Mouse (Mus musculus) myocyte (in vitro differentiated cells): ENCODE results near the gene Dnah6. TPM values are rescaled to one million over a fixed set of nuclear protein-coding genes. Genes with fewer than 3 reads are reported as not detected.

Experiments
- H3K27me3 ChIP-seq: one replicate; pipeline ENCODE4 v1.6.1; 2011; ENCODE audit not compliant: control insufficient read depth, insufficient read depth, insufficient read length
- H3K36me3 ChIP-seq: one replicate; pipeline ENCODE4 v1.6.1; 2011; ENCODE audit not compliant: control insufficient read depth, insufficient read depth
- H3K4me2 ChIP-seq: one replicate; pipeline ENCODE4 v1.6.1; 2011; ENCODE audit warnings: low read depth, control low read depth
- H3K4me3 ChIP-seq: one replicate; pipeline ENCODE4 v1.5.1; 2011; ENCODE audit warnings: mild to moderate bottlenecking, control low read depth, moderate library complexity
- H3K79me2 ChIP-seq: one replicate; pipeline ENCODE4 v1.6.1; 2011; ENCODE audit not compliant: control insufficient read depth, insufficient read depth
- H3ac ChIP-seq: one replicate; pipeline ENCODE4 v1.6.1; 2011; ENCODE audit not compliant: control insufficient read depth, insufficient read length
- CEBPB ChIP-seq: IDR thresholded peaks from 2 replicates; pipeline ENCODE4 v1.6.1; 2011; ENCODE audit warnings: mild to moderate bottlenecking, moderate library complexity; ENCODE audit not compliant: poor library complexity, insufficient read depth, severe bottlenecking
- E2F4 ChIP-seq: IDR thresholded peaks from one replicate; pipeline ENCODE4 v1.6.1; 2011; ENCODE audit warnings: mild to moderate bottlenecking, control low read depth, moderate library complexity; ENCODE audit not compliant: insufficient read depth
- MAX ChIP-seq: IDR thresholded peaks from one replicate; pipeline ENCODE4 v1.6.1; 2011; ENCODE audit warnings: low read depth, mild to moderate bottlenecking, control low read depth
- MYOD1 ChIP-seq, 3 experiments: IDR thresholded peaks; one replicate each; pipeline ENCODE4 v1.6.1; 2011; ENCODE audit warnings: control low read depth in 2 of 3, low read depth in 2 of 3, mild to moderate bottlenecking in 2 of 3, moderate library complexity in 1 of 3; ENCODE audit not compliant: insufficient read length in 2 of 3, control insufficient read depth in 1 of 3
- MYOG ChIP-seq, 3 experiments: IDR thresholded peaks; one replicate each; pipeline ENCODE4 v1.6.1; 2011; ENCODE audit warnings: control low read depth in 2 of 3, low read depth in 2 of 3, mild to moderate bottlenecking in 2 of 3; ENCODE audit not compliant: insufficient read length in 2 of 3, control insufficient read depth in 1 of 3, insufficient read depth in 1 of 3
- POLR2A ChIP-seq: IDR thresholded peaks from one replicate; pipeline ENCODE4 v1.6.1; 2011; ENCODE audit warnings: low read depth, mild to moderate bottlenecking, control low read depth, moderate library complexity; ENCODE audit not compliant: insufficient read length
- POLR2AphosphoS2 ChIP-seq: IDR thresholded peaks from one replicate; pipeline ENCODE4 v1.6.1; 2011; ENCODE audit warnings: low read depth, control low read depth; ENCODE audit not compliant: insufficient read length
- REST ChIP-seq: IDR thresholded peaks from one replicate; pipeline ENCODE4 v1.6.1; 2011; ENCODE audit warnings: mild to moderate bottlenecking, control low read depth, moderate library complexity; ENCODE audit not compliant: insufficient read depth, insufficient read length
- SRF ChIP-seq: IDR thresholded peaks from one replicate; pipeline ENCODE4 v1.6.1; 2011; ENCODE audit warnings: low read depth; ENCODE audit not compliant: control insufficient read depth, insufficient read length
- TCF12 ChIP-seq: IDR thresholded peaks from one replicate; pipeline ENCODE4 v1.6.1; 2011; ENCODE audit warnings: mild to moderate bottlenecking, control low read depth; ENCODE audit not compliant: poor library complexity, insufficient read depth, severe bottlenecking
- TCF3 ChIP-seq: IDR thresholded peaks from one replicate; pipeline ENCODE4 v1.6.1; 2011; ENCODE audit warnings: low read depth, control low read depth; ENCODE audit not compliant: insufficient read length
- USF1 ChIP-seq: IDR thresholded peaks from one replicate; pipeline ENCODE4 v1.6.1; 2011; ENCODE audit warnings: low read depth, mild to moderate bottlenecking, control low read depth, moderate library complexity
- polyA plus RNA-seq: library from polyadenylated mRNA; unstranded; fragments of >200 nt; fragmentation: generic; extraction: Trizol; gene quantifications from one replicate; pipeline ENCODE4 v1.2.1, GENCODE M21; 2012; ENCODE audit warnings: missing spikeins

Gene Dnah6
- polyA plus RNA-seq, 1 experiment = 0.01 TPM

GRCm38 (mm10) chr6:73211602-73212001, 9.8 kb downstream of the Dnah6 start:
- TF ChIP-seq USF1 (no peak), SRF (no peak), POLR2AphosphoS2 (no peak), MYOG (IDR thresholded peaks at IDR 0.05; ENCODE audit: control insufficient read depth in 1 of 3, insufficient read depth in 1 of 3, insufficient read length in 2 of 3, low read depth in 2 of 3) (no peak), POLR2A (no peak), REST (no peak), TCF12 (no peak), E2F4 (no peak), TCF3 (no peak), CEBPB (no peak), MYOD1 (IDR thresholded peaks at IDR 0.05; ENCODE audit: control insufficient read depth in 1 of 3, insufficient read length in 2 of 3, low read depth in 2 of 3) (no peak), MAX (no peak)
- Histone ChIP-seq H3K79me2 (no peaks in the 10 kb centered on the region), H3K27me3 (no peaks in the 10 kb centered on the region), H3ac (no peak overlapping the region), H3K4me2 (no peak overlapping the region), H3K4me3 (no peak overlapping the region), H3K36me3 (no peaks in the 10 kb centered on the region)

- Histone ChIP-seq H3K36me3 (no peaks in the 10 kb centered on the region), H3K4me3 (no peak overlapping the region), H3K79me2 (no peaks in the 10 kb centered on the region), H3K4me2 (peak overlapping the region; percentile 39), H3ac (no peak overlapping the region), H3K27me3 (no peaks in the 10 kb centered on the region)
- TF ChIP-seq E2F4 (no peak), MYOG (IDR thresholded peaks at IDR 0.05; ENCODE audit: control insufficient read depth in 1 of 3, insufficient read depth in 1 of 3, insufficient read length in 2 of 3, low read depth in 2 of 3) (no peak), TCF12 (no peak), POLR2AphosphoS2 (no peak), SRF (no peak), POLR2A (no peak), TCF3 (no peak), MAX (no peak), REST (no peak)
Observed at GRCm38 (mm10) chr6:73211036-73211435, 10.4 kb downstream of the Dnah6 start.

GRCm38 (mm10) chr6:73210445-73210972, 10.9 kb downstream of the Dnah6 start:
- H3K4me2 ChIP-seq = peak overlapping the region; percentile 39
- TF ChIP-seq TCF12 = no peak
- TF ChIP-seq USF1 = no peak
- no peak for TF ChIP-seq E2F4
- TF ChIP-seq CEBPB = no peak
- TF ChIP-seq POLR2A = no peak
- TF ChIP-seq REST = no peak
- no peak for TF ChIP-seq MYOD1 (IDR thresholded peaks at IDR 0.05; ENCODE audit: control insufficient read depth in 1 of 3, insufficient read length in 2 of 3, low read depth in 2 of 3)
- no peak for TF ChIP-seq MAX
- TF ChIP-seq TCF3 = no peak
- TF ChIP-seq POLR2AphosphoS2 = no peak
- no peak for TF ChIP-seq SRF
- TF ChIP-seq MYOG (IDR thresholded peaks at IDR 0.05; ENCODE audit: control insufficient read depth in 1 of 3, insufficient read depth in 1 of 3, insufficient read length in 2 of 3, low read depth in 2 of 3) = no peak
- no peak overlapping the region for H3K4me3 ChIP-seq
- no peaks in the 10 kb centered on the region for H3K36me3 ChIP-seq
- no peak overlapping the region for H3ac ChIP-seq
- no peaks in the 10 kb centered on the region for H3K27me3 ChIP-seq
- no peaks in the 10 kb centered on the region for H3K79me2 ChIP-seq

- TF ChIP-seq TCF3 (no peak), USF1 (no peak), REST (no peak), POLR2AphosphoS2 (no peak), MYOD1 (IDR thresholded peaks at IDR 0.05; ENCODE audit: control insufficient read depth in 1 of 3, insufficient read length in 2 of 3, low read depth in 2 of 3) (no peak), CEBPB (no peak), TCF12 (no peak), MAX (no peak), E2F4 (no peak), SRF (no peak), MYOG (IDR thresholded peaks at IDR 0.05; ENCODE audit: control insufficient read depth in 1 of 3, insufficient read depth in 1 of 3, insufficient read length in 2 of 3, low read depth in 2 of 3) (no peak), POLR2A (no peak)
Observed at GRCm38 (mm10) chr6:73209598-73209997, 11.9 kb downstream of the Dnah6 start.

More at GRCm38 (mm10) chr6:73209598-73209997, 11.9 kb downstream of the Dnah6 start:
- Histone ChIP-seq H3K36me3 (no peaks in the 10 kb centered on the region), H3K79me2 (no peaks in the 10 kb centered on the region), H3K27me3 (no peaks in the 10 kb centered on the region), H3ac (no peak overlapping the region), H3K4me2 (no peak overlapping the region), H3K4me3 (no peak overlapping the region)
